Mouse (Mus musculus) megakaryocyte, embryonic 14.5 days (primary cell): Measurements from ENCODE around the gene Ppig. TPM values are rescaled to one million over a fixed set of nuclear protein-coding genes. Genes with fewer than 3 reads are reported as not detected.

Experiments
- H3K27me3 ChIP-seq: replicated peaks from 2 replicates; pipeline ENCODE3; 2012; ENCODE audit warnings: inconsistent platforms
- H3K36me3 ChIP-seq: replicated peaks from 2 replicates; pipeline ENCODE3; 2012; ENCODE audit warnings: low read length, inconsistent platforms, mixed read lengths
- H3K4me1 ChIP-seq: 2 replicates; pipeline ENCODE4 v1.6.1; 2012; ENCODE audit warnings: inconsistent platforms
- H3K4me3 ChIP-seq: replicated peaks from 2 replicates; pipeline ENCODE3; 2012; ENCODE audit warnings: moderate library complexity, mild to moderate bottlenecking, inconsistent platforms
- H3K9me3 ChIP-seq: 2 replicates; pipeline ENCODE4 v1.6.1; 2012; ENCODE audit warnings: inconsistent platforms
- FLI1 ChIP-seq: IDR thresholded peaks from 2 replicates; pipeline ENCODE4 v1.6.1; 2012; ENCODE audit warnings: low read length, inconsistent platforms, mixed read lengths
- GATA1 ChIP-seq: IDR thresholded peaks from 3 replicates; pipeline ENCODE4 v1.6.1; 2012; ENCODE audit warnings: mixed read lengths, low read length, inconsistent platforms, borderline replicate concordance
- polyA plus RNA-seq: library from polyadenylated mRNA; stranded (reverse); fragments of >175 nt; gene quantifications from 2 replicates; pipeline ENCODE4 v1.2.3, GENCODE M21; 2012; ENCODE audit warnings: low replicate concordance; ENCODE audit not compliant: insufficient read depth

Ppig gene
- polyA plus RNA-seq, 1 experiment = 12.7 TPM

DNA sequence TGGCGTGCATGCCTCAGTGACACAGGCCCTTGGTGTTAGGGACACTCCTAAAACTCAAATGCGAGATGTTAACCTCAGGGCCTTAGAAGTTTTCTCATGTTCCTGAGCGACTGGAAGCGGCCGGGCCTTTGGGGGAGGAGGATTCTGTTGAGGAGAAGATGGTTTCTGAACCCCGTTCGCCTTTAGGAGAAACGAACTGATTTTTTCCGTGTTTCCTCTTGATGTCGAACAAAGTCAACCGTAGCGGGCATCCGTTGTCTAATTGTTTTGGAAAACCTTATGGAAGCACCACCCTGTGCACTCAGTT lies 1.1 kb downstream of the Ppig start:
- peaks cover 7% of the 10 kb centered on the region for H3K36me3 ChIP-seq
- TF ChIP-seq GATA1 (no peak), FLI1 (no peak)
- H3K4me3 ChIP-seq = peak overlapping the region; percentile 96
- H3K27me3 ChIP-seq = no peaks in the 10 kb centered on the region
- no peaks in the 10 kb centered on the region for H3K9me3 ChIP-seq
- peaks cover 31% of the 10 kb centered on the region for H3K4me1 ChIP-seq

DNA sequence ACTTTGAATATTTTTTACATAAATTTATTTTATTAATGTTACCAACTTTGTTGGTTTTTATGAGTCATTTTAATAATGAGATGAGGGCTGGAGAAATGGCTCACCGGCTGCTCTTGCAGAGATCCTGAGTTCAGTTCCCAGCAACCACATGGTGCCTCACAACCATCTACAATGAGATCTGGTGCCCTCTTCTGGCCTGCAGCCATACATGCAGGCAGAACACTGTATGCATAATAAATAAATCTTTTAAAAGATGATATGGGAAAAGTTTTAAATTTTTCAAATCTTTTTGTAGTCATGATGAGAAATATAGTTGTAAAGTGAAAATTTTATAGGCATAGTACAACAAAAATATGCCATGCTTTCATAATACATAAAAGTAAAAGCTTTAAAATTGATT lies 22.7 kb downstream of the Ppig start:
- H3K4me1 ChIP-seq = no peaks in the 10 kb centered on the region
- peaks cover 11% of the 10 kb centered on the region for H3K9me3 ChIP-seq
- TF ChIP-seq FLI1 (no peak), GATA1 (no peak)
- no peaks in the 10 kb centered on the region for H3K27me3 ChIP-seq
- H3K36me3 ChIP-seq = peaks cover 95% of the 10 kb centered on the region
- H3K4me3 ChIP-seq = no peak overlapping the region

DNA sequence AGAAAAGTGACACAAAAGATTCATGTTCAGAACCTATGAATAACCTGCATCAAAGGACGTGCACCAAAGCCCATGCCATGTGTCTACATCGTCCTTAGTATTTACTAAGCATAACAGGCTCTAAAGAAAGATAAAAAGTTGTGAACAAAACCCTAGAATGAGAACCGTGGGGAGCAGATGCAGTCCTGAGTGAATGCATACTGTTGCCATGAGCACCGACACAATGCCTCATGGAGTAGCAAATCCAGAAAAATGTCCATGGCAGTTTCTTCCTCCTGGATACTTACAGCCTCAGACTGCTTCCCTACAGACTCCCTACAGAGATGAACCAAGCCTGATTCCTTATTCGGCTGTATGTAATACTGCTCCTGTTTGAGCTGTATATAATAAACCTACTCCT lies 38.6 kb downstream of the Ppig start:
- TF ChIP-seq GATA1 (no peak), FLI1 (no peak)
- Histone ChIP-seq H3K4me3 (no peak overlapping the region), H3K9me3 (no peaks in the 10 kb centered on the region), H3K4me1 (peaks cover 6% of the 10 kb centered on the region; the same call in 1 of the 2 replicates), H3K36me3 (no peaks in the 10 kb centered on the region), H3K27me3 (no peaks in the 10 kb centered on the region)

DNA sequence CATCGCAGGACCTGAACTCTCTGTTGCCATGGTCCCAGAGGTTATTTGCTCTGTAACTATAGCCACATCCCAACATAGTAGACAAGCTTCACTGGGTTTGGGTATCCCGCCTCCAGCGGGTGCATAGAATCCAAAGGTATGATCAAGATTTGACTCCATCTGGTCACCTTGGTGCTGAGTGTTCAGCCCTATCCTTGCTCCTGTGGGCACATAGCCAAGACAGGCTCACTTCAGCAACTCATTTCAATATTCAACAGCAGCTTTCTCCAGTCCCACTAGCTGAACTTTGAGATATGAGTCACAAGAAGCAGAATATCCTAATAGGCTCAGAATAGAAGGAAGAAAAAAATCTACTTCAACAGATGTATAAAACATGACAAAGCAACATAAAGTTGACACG lies 41.0 kb downstream of the Ppig start:
- Histone ChIP-seq H3K4me1 (peaks cover 6% of the 10 kb centered on the region; the same call in 1 of the 2 replicates), H3K27me3 (no peaks in the 10 kb centered on the region), H3K4me3 (no peak overlapping the region), H3K9me3 (no peaks in the 10 kb centered on the region), H3K36me3 (no peaks in the 10 kb centered on the region)
- no peak for TF ChIP-seq GATA1
- no peak for TF ChIP-seq FLI1

DNA sequence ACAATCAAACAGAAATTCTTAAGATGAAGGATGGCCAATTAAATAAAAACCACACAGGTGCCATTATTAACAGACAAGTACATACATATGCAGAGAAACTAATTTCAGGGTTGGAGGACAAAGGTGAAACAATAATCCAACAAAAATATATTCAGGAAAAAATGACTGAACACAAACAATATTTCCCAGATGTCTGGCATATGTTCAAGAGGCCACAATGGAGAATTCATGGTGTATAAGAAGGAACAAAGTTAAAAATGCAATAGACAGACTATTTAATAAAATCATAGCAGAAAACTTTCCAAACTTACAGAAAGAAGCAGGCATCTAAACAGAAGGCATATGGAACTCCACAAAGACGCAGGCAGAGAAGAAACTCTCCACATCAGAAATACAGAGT lies 42.4 kb downstream of the Ppig start:
- no peaks in the 10 kb centered on the region for H3K9me3 ChIP-seq
- no peak overlapping the region for H3K4me3 ChIP-seq
- no peaks in the 10 kb centered on the region for H3K36me3 ChIP-seq
- H3K4me1 ChIP-seq = peaks cover 9% of the 10 kb centered on the region; the same call in 1 of the 2 replicates
- H3K27me3 ChIP-seq = no peaks in the 10 kb centered on the region
- TF ChIP-seq FLI1 (no peak), GATA1 (no peak)

DNA sequence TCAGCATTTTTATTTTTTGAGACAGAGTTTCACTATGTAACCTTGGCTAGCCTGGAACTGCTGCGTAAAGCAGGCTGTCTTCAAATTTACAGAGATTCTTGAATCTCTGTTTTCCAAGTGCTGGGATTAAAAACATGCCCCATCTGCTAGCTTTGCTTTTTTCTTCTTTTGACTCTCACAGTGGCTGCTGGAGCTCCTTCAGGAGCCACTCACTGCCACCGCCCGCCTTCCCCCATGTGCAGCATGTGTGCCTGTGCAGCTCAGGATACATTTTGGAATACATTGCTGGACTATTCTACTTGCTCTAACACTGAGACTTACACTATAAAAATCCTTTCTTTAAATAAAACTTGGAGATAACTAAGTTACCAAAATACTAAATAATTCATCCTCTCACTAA lies 51.0 kb downstream of the Ppig start:
- TF ChIP-seq FLI1 = no peak
- no peak for TF ChIP-seq GATA1
- peaks cover 7% of the 10 kb centered on the region; the same call in 1 of the 2 replicates for H3K9me3 ChIP-seq

DNA sequence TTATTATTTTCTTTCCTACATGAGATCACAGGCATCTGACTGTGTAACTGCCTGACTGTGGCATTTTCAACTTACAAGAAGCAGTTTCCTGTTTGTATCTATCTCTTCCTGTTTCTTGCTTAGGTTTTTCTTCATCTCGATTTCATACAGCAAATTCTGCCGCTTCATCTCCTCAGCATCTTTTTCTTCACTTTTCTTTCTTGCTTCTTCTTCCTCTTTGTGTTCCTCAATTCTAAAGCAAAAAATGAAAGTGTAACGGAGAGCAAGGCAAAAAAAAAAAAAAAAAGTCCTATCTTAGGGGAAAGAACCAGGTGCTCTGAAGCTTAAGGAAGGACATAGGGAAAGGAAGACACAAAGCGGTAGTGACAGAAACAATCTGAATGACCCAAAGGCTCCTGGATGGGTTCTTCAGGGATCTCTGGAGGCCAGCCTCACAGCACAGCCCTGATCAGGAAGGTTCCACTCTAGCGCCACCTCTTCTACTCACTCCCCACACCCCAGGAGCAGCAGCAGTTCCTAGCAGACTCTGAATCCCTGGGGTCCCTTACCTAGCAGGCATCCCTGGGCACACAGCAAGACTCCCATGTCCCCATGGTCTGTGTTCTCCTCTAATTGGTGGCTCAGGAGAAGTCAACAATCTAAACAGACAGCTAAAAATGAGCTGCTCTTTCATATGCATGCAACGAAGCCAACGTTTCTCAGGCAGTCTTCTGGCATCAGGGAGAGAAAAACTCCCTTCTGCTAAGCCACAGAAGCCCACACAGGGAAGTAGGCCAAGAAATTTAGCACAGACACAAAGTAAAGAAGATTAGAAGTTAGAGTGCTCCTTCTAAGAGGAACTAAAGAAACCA lies 55.9 kb downstream of the Ppig start:
- TF ChIP-seq GATA1 (no peak), FLI1 (no peak)
- Histone ChIP-seq H3K4me3 (peak overlapping the region; percentile 59), H3K36me3 (peaks cover 11% of the 10 kb centered on the region), H3K9me3 (peaks cover 4% of the 10 kb centered on the region; the same call in 1 of the 2 replicates), H3K4me1 (peaks cover 19% of the 10 kb centered on the region), H3K27me3 (no peaks in the 10 kb centered on the region)

More for the DNA sequence above, 51.0 kb downstream of the Ppig start:
- no peak overlapping the region for H3K4me3 ChIP-seq
- no peaks in the 10 kb centered on the region for H3K27me3 ChIP-seq
- H3K4me1 ChIP-seq = peaks cover 26% of the 10 kb centered on the region
- peaks cover 9% of the 10 kb centered on the region for H3K36me3 ChIP-seq

DNA sequence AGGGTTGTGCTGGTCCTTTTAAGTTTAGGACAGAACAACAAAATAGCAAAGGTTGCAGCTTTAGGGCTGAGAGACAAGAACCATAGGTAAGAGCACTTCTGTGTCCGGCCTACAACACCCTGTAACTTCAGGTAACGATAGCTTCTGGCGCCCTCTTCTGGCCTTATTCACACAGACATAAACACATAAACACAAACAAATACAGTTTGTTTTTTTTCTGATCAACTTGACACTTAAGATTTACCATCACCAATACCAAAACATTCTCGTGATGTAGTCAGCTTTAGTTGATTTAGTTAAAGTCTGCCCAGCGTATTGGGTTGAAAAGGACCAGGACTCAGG lies 56.5 kb downstream of the Ppig start:
- Histone ChIP-seq H3K9me3 (peaks cover 3% of the 10 kb centered on the region; the same call in 1 of the 2 replicates), H3K4me1 (peaks cover 19% of the 10 kb centered on the region), H3K4me3 (no peak overlapping the region), H3K27me3 (no peaks in the 10 kb centered on the region), H3K36me3 (peaks cover 10% of the 10 kb centered on the region)
- TF ChIP-seq GATA1 (no peak), FLI1 (no peak)

DNA sequence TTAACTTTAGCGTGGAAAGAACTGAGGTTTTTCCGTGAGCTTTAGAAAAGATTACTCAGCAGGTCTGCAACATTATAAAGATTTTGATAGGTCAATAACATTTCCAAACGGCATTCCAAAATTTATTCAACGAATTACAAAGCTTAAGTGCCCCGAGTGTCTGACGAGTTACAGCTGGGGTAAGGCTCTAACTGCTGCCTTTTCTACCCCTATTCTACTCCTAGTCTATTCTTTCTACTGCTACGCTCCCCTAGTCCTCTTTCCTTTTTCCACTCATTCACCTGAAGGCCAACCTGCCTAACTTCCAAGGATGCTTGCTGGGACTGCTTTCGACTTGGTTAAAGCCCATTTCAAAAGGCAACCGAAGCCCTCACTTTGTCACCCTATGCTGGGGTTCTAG lies 66.6 kb downstream of the Ppig start:
- Histone ChIP-seq H3K4me1 (peaks cover 16% of the 10 kb centered on the region; the same call in 1 of the 2 replicates), H3K4me3 (peak overlapping the region; percentile 97), H3K36me3 (peaks cover 27% of the 10 kb centered on the region), H3K27me3 (no peaks in the 10 kb centered on the region), H3K9me3 (no peaks in the 10 kb centered on the region)
- TF ChIP-seq FLI1 (no peak), GATA1 (no peak)

DNA sequence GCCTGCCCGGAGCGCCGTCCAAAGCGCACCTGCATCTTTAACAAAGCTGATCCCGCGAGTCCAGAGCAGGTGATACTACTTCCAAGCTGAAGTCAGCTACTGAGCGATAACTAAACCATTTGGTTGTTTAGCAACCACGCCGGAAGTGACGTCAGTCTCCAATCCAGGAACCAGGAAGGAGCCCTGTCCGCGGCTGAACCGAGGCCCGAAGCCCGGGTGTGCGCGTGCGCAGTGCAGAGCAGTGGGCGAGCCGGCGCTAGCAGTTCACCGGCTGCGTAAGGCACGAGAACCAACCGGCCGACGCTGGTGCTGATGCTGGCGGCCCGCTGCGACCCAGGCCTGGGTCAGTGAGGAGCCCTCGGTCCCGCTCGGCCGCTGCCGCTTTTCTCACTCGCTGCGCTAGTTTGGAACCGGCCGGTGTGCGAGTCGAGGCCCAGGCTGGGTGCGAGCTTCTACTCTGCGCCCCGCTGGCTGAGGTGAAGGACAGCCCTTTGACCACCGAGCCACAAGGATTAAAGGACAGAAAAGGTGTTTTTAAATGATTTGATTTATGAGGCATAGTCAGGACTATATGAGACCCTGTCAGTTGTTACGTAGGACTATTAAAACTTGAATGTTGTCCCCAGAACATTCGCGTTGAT lies 67.2 kb downstream of the Ppig start, which contains the start of the genes Ccdc173 and Phospho2:
Gene Ccdc173 (minus strand): TSS at position 147 of the 641 bp plus-strand sequence.
Gene Phospho2 (plus strand): TSS at position 195 of the 641 bp plus-strand sequence.
- no peaks in the 10 kb centered on the region for H3K9me3 ChIP-seq
- TF ChIP-seq FLI1 (0 out of 2 replicates have a peak, but pooled peaks have one; percentile 24), GATA1 (no peak)
- no peaks in the 10 kb centered on the region for H3K27me3 ChIP-seq
- peaks cover 16% of the 10 kb centered on the region; the same call in 1 of the 2 replicates for H3K4me1 ChIP-seq
- H3K36me3 ChIP-seq = peaks cover 28% of the 10 kb centered on the region
- H3K4me3 ChIP-seq = peak within 1 kb of the TSS; percentile 97
